Mouse (Mus musculus): ENCODE results near the gene Sirt3.

GRCm38 (mm10) chr7:140855181-140855580, 26.9 kb downstream of the Sirt3 start:
- TF ChIP-seq POLR2A (IDR thresholded peaks at IDR 0.05; ENCODE audit: borderline replicate concordance, low read depth, low read length), result no peak
- TF ChIP-seq CTCF (IDR thresholded peaks at IDR 0.05; ENCODE audit: low read depth, low read length), result no peak
